Mouse (Mus musculus): ENCODE measurements around the gene Itsn1. TPM values are rescaled to one million over a fixed set of nuclear protein-coding genes. Genes with fewer than 3 reads are reported as not detected.
A peak's percentile ranks its signal among the peaks of the same experiment; 100 is the strongest.

Itsn1 gene
- total RNA-seq, 2 experiments from 2014 or later = 122 to 125 TPM

GRCm38 (mm10) chr16:91833121-91833520 is 104.0 kb downstream of the Itsn1 start:
- intact Hi-C loops (cut with DNase I) = no loop called here
- DNase-seq (ENCODE audit: low spot score in 2 of 2) = no peak

GRCm38 (mm10) chr16:91833558-91833957 is 104.5 kb downstream of the Itsn1 start:
- no peak for DNase-seq (ENCODE audit: low spot score in 2 of 2)
- intact Hi-C loops (cut with DNase I) = no loop called here

- intact Hi-C loops (cut with DNase I) = no loop called here
Observed at GRCm38 (mm10) chr16:91833981-91834380, 104.9 kb downstream of the Itsn1 start.

GRCm38 (mm10) chr16:91835790-91836189 is 106.7 kb downstream of the Itsn1 start:
- intact Hi-C loops (cut with DNase I) = no loop called here
- no peak for DNase-seq (ENCODE audit: low spot score in 2 of 2)

More at GRCm38 (mm10) chr16:91833981-91834380, 104.9 kb downstream of the Itsn1 start:
- DNase-seq (ENCODE audit: low spot score in 2 of 2) = no peak

- intact Hi-C loops (cut with DNase I) = no loop called here
- peak in 1 of 2 experiments; percentile 58 for DNase-seq (ENCODE audit: low spot score in 2 of 2)
Observed at GRCm38 (mm10) chr16:91836592-91837557, 107.8 kb downstream of the Itsn1 start.

GRCm38 (mm10) chr16:91837558-91838041 is 108.5 kb downstream of the Itsn1 start:
- intact Hi-C loops (cut with DNase I) = no loop called here

GRCm38 (mm10) chr16:91838771-91839170 is 109.7 kb downstream of the Itsn1 start:
- intact Hi-C loops (cut with DNase I) = no loop called here
- no peak for DNase-seq (ENCODE audit: low spot score in 2 of 2)

More at GRCm38 (mm10) chr16:91837558-91838041, 108.5 kb downstream of the Itsn1 start:
- DNase-seq (ENCODE audit: low spot score in 2 of 2) = no peak

GRCm38 (mm10) chr16:91839462-91839861 is 110.4 kb downstream of the Itsn1 start:
- no peak for DNase-seq (ENCODE audit: low spot score in 2 of 2)
- intact Hi-C loops (cut with DNase I) = no loop called here

- DNase-seq (ENCODE audit: low spot score in 2 of 2) = no peak
- intact Hi-C loops (cut with DNase I) = no loop called here
Observed at GRCm38 (mm10) chr16:91841026-91841630, 112.0 kb downstream of the Itsn1 start.

- DNase-seq (ENCODE audit: low spot score in 2 of 2) = no peak
- intact Hi-C loops (cut with DNase I) = no loop called here
Observed at GRCm38 (mm10) chr16:91846089-91846741, 117.1 kb downstream of the Itsn1 start.

GRCm38 (mm10) chr16:91847525-91848225 is 118.6 kb downstream of the Itsn1 start:
- DNase-seq (ENCODE audit: low spot score in 2 of 2) = no peak
- intact Hi-C loops (cut with DNase I) = no loop called here

GRCm38 (mm10) chr16:91848505-91848904 is 119.4 kb downstream of the Itsn1 start:
- intact Hi-C loops (cut with DNase I) = no loop called here
- no peak for DNase-seq (ENCODE audit: low spot score in 2 of 2)

- intact Hi-C loops (cut with DNase I) = no loop called here
Observed at GRCm38 (mm10) chr16:91848906-91849603, 120.0 kb downstream of the Itsn1 start.

GRCm38 (mm10) chr16:91850175-91850574 is 121.1 kb downstream of the Itsn1 start:
- no peak for DNase-seq (ENCODE audit: low spot score in 2 of 2)
- intact Hi-C loops (cut with DNase I) = no loop called here

More at GRCm38 (mm10) chr16:91848906-91849603, 120.0 kb downstream of the Itsn1 start:
- DNase-seq (ENCODE audit: low spot score in 2 of 2) = no peak

- no peak for DNase-seq (ENCODE audit: low spot score in 2 of 2)
- intact Hi-C loops (cut with DNase I) = no loop called here
Observed at GRCm38 (mm10) chr16:91851456-91852231, 122.6 kb downstream of the Itsn1 start.

- intact Hi-C loops (cut with DNase I) = no loop called here
- no peak for DNase-seq (ENCODE audit: low spot score in 2 of 2)
Observed at GRCm38 (mm10) chr16:91852753-91853152, 123.7 kb downstream of the Itsn1 start.

GRCm38 (mm10) chr16:91853223-91853622 is 124.1 kb downstream of the Itsn1 start:
- intact Hi-C loops (cut with DNase I) = no loop called here

GRCm38 (mm10) chr16:91858695-91859094 is 129.6 kb downstream of the Itsn1 start:
- intact Hi-C loops (cut with DNase I) = no loop called here
- no peak for DNase-seq (ENCODE audit: low spot score in 2 of 2)

More at GRCm38 (mm10) chr16:91853223-91853622, 124.1 kb downstream of the Itsn1 start:
- no peak for DNase-seq (ENCODE audit: low spot score in 2 of 2)

All from left cerebral cortex, postnatal 25 days (tissue).